Mouse (Mus musculus) MEL (cell line): Measurements from ENCODE around the gene Fam161b. TPM values are rescaled to one million over a fixed set of nuclear protein-coding genes. Genes with fewer than 3 reads are reported as not detected.

Experiments
- DNase-seq: peaks from one replicate; pipeline ENCODE4 v3.0.0; 2011; ENCODE audit warnings: low read depth, low spot score
- H3K27ac ChIP-seq: 2 replicates; pipeline ENCODE4 v1.5.1; 2012; ENCODE audit warnings: low read depth, mild to moderate bottlenecking, control low read depth, low read length, moderate library complexity; ENCODE audit not compliant: control insufficient read depth
- H3K27me3 ChIP-seq, 2 experiments: fragments of 150-350 bp in 1 of 2; sonication (generic) in 1 of 2; 2 replicates each; pipeline ENCODE4 v1.6.1; 2012; ENCODE audit warnings: low read length in 2 of 2, mild to moderate bottlenecking in 2 of 2, improper control_type of control experiment in 1 of 2, moderate library complexity in 1 of 2; ENCODE audit not compliant: insufficient read depth in 2 of 2, control insufficient read depth in 1 of 2
- H3K36me3 ChIP-seq, 2 experiments: 2 replicates each; pipeline ENCODE4 v1.6.1; 2012 to 2014; ENCODE audit warnings: low read length in 2 of 2, improper control_type of control experiment in 1 of 2, inconsistent platforms in 1 of 2, mild to moderate bottlenecking in 1 of 2; ENCODE audit not compliant: insufficient read depth in 2 of 2, control insufficient read depth in 1 of 2
- H3K4me1 ChIP-seq, 2 experiments: fragments of 150-350 bp in 1 of 2; sonication (generic) in 1 of 2; 2 replicates each; pipeline ENCODE4 v1.6.1; 2012; ENCODE audit warnings: low read length in 2 of 2, improper control_type of control experiment in 1 of 2, mild to moderate bottlenecking in 1 of 2; ENCODE audit not compliant: insufficient read depth in 2 of 2, control insufficient read depth in 1 of 2
- H3K4me3 ChIP-seq, 2 experiments: fragments of 150-350 bp in 1 of 2; sonication (generic) in 1 of 2; 2 replicates each; pipeline ENCODE4 v1.5.1; 2012; ENCODE audit warnings: low read depth in 2 of 2, low read length in 2 of 2, mild to moderate bottlenecking in 2 of 2, moderate library complexity in 2 of 2, control low read depth in 1 of 2, improper control_type of control experiment in 1 of 2; ENCODE audit not compliant: control insufficient read depth in 1 of 2, insufficient read depth in 1 of 2
- H3K79me2 ChIP-seq: 2 replicates; pipeline ENCODE4 v1.6.1; 2012; ENCODE audit warnings: mild to moderate bottlenecking, low read length, moderate library complexity; ENCODE audit not compliant: control insufficient read depth, poor library complexity, insufficient read depth
- H3K9ac ChIP-seq: 2 replicates; pipeline ENCODE4 v1.6.1; 2012; ENCODE audit warnings: low read depth, mild to moderate bottlenecking, control low read depth, low read length, moderate library complexity; ENCODE audit not compliant: control insufficient read depth, poor library complexity, severe bottlenecking
- H3K9me3 ChIP-seq: fragments of 150-350 bp; sonication (generic); replicated peaks from 2 replicates; pipeline ENCODE4 v1.6.1; 2012; ENCODE audit warnings: mild to moderate bottlenecking, low read length, improper control_type of control experiment, moderate library complexity; ENCODE audit not compliant: insufficient read depth
- CHD2 ChIP-seq: IDR thresholded peaks from 2 replicates; pipeline ENCODE4 v1.6.1; 2011; ENCODE audit warnings: low read length, improper control_type of control experiment
- GABPA ChIP-seq: IDR thresholded peaks from 2 replicates; pipeline ENCODE4 v1.6.1; 2012; ENCODE audit warnings: low read depth, mild to moderate bottlenecking, inconsistent platforms, low read length, improper control_type of control experiment, moderate library complexity
- GATA1 ChIP-seq: IDR thresholded peaks from 2 replicates; pipeline ENCODE4 v1.6.1; 2011; ENCODE audit warnings: low read depth, low read length, improper control_type of control experiment
- JUND ChIP-seq: IDR thresholded peaks from 2 replicates; pipeline ENCODE4 v1.6.1; 2011; ENCODE audit warnings: low read depth, mild to moderate bottlenecking, improper control_type of control experiment, low read length
- MAFK ChIP-seq: IDR thresholded peaks from 2 replicates; pipeline ENCODE4 v1.6.1; 2011; ENCODE audit warnings: low read depth, mild to moderate bottlenecking, low read length, improper control_type of control experiment, borderline replicate concordance
- MEF2A ChIP-seq: IDR thresholded peaks from 2 replicates; pipeline ENCODE4 v1.6.1; 2014; ENCODE audit warnings: low read depth, mild to moderate bottlenecking, inconsistent platforms, low read length, improper control_type of control experiment; ENCODE audit not compliant: poor library complexity, insufficient replicate concordance, severe bottlenecking; ENCODE audit errors: extremely low read depth
- NRF1 ChIP-seq: IDR thresholded peaks from 2 replicates; pipeline ENCODE4 v1.6.1; 2014; ENCODE audit warnings: low read depth, mild to moderate bottlenecking, inconsistent platforms, low read length, improper control_type of control experiment, moderate library complexity; ENCODE audit not compliant: poor library complexity, insufficient read depth, severe bottlenecking
- POLR2AphosphoS2 ChIP-seq: IDR thresholded peaks from 2 replicates; pipeline ENCODE4 v1.6.1; 2011; ENCODE audit warnings: low read length, improper control_type of control experiment
- POLR2AphosphoS5 ChIP-seq: IDR thresholded peaks from 2 replicates; pipeline ENCODE4 v1.6.1; 2012; ENCODE audit warnings: low read depth, borderline replicate concordance, mild to moderate bottlenecking, inconsistent platforms, low read length, moderate library complexity, mixed read lengths
- SMC3 ChIP-seq: IDR thresholded peaks from 2 replicates; pipeline ENCODE4 v1.6.1; 2011; ENCODE audit warnings: low read depth, low read length, improper control_type of control experiment
- USF2 ChIP-seq, 2 experiments: IDR thresholded peaks; 2 replicates each; pipeline ENCODE4 v1.6.1; 2011 to 2012; ENCODE audit warnings: improper control_type of control experiment in 2 of 2, low read length in 2 of 2, borderline replicate concordance in 1 of 2, inconsistent platforms in 1 of 2, low read depth in 1 of 2, mild to moderate bottlenecking in 1 of 2; ENCODE audit not compliant: insufficient read depth in 1 of 2
- ZC3H11A ChIP-seq: IDR thresholded peaks from 2 replicates; pipeline ENCODE4 v1.6.1; 2012; ENCODE audit warnings: low read depth, mild to moderate bottlenecking, inconsistent platforms, low read length, improper control_type of control experiment
- ZMIZ1 ChIP-seq: IDR thresholded peaks from 2 replicates; pipeline ENCODE4 v1.6.1; 2012; ENCODE audit warnings: low read depth, mild to moderate bottlenecking, inconsistent platforms, low read length, improper control_type of control experiment, moderate library complexity
- ZNF384 ChIP-seq: IDR thresholded peaks from 2 replicates; pipeline ENCODE4 v1.6.1; 2012; ENCODE audit warnings: low read depth, mild to moderate bottlenecking, inconsistent platforms, low read length, improper control_type of control experiment
- polyA plus RNA-seq, 2 experiments: library from polyadenylated mRNA; stranded (reverse) in 1 of 2; unstranded in 1 of 2; fragments of >175 nt in 1 of 2; fragments of >200 nt in 1 of 2; gene quantifications; 2 replicates each; pipeline versions ENCODE4 v1.2.1 to v1.2.4; 2012; ENCODE audit warnings: low replicate concordance in 2 of 2, low read depth in 1 of 2; ENCODE audit not compliant: insufficient read length in 2 of 2, insufficient read depth in 1 of 2, missing spikeins in 1 of 2
- total RNA-seq: library from RNA; depleted of rRNA; stranded (reverse); fragments of 300-350 nt; gene quantifications from 2 replicates; pipeline ENCODE4 v1.2.3, GENCODE M21; 2012

Gene Fam161b
- total and polyA plus RNA-seq, 3 experiments: 0.46 to 1.1 TPM; not detected in 1

DNA sequence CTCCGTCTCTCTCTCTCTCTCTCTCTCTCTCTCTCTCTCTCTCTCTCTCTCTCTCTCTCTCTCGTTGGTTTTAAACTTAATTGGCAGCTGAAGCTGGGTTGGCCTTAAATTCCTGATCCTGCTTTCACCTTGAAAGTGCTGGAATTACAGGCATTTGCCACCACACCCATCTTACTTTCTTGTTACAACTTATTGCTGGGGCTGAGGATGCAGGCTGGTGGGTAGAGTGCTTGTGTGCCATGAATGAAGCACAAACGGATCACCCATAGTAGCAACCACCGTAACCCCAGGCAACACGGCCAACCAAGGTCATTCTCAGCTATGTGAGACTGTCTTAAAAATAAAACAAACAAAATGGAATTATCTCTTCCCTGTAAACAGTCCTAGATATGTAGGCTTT, 50.3 kb downstream of the Fam161b start:
- Histone ChIP-seq H3K9ac (no peak overlapping the region), H3K4me3 (no peak overlapping the region), H3K36me3 (peaks cover 4 to 5% of the 10 kb centered on the region in 2 experiments; a peak in 3 of 4 replicates), H3K27ac (no peak overlapping the region), H3K79me2 (no peaks in the 10 kb centered on the region)
- no peak for DNase-seq
- TF ChIP-seq USF2 (IDR thresholded peaks at IDR 0.05; ENCODE audit: borderline replicate concordance in 1 of 2, insufficient read depth in 1 of 2, low read depth in 1 of 2, low read length in 2 of 2) (no peak), SMC3 (no peak), ZNF384 (no peak), POLR2AphosphoS2 (no peak), GABPA (no peak), JUND (no peak), ZC3H11A (no peak), CHD2 (no peak)
- TF ChIP-seq, all 39 proteins: peak for 0
- no peaks in the 10 kb centered on the region for H3K27me3 ChIP-seq
- 0 out of 4 replicates have a peak, but pooled peaks cover 0 to 4% of the 10 kb centered on the region in 2 experiments for H3K4me1 ChIP-seq
- no peaks in the 10 kb centered on the region for H3K9me3 ChIP-seq

DNA sequence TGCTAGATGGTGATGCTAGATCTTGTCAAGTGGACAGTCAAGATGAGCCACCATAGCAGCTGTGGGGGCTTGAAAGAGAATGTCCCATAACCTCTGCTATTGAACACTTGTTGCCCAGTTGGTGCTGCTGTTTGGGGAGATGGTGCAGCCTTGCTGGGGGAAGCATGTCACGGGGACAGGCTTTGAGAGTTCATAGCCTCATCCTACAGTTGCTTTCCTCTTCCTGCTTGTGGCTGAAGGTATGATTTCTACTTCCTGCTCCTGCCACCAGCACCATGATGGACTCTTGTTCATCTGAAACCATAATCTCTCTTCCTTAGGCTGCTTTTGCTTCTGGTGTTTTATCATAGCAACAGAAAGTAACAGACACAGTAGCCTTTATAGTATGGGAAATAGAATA, 57.1 kb downstream of the Fam161b start:
- TF ChIP-seq GATA1: no peak
- no peak for TF ChIP-seq NRF1
- no peak for TF ChIP-seq MEF2A
- TF ChIP-seq POLR2AphosphoS2: no peak
- TF ChIP-seq USF2 (IDR thresholded peaks at IDR 0.05; ENCODE audit: borderline replicate concordance in 1 of 2, insufficient read depth in 1 of 2, low read depth in 1 of 2, low read length in 2 of 2): no peak
- TF ChIP-seq ZMIZ1: no peak
- TF ChIP-seq MAFK: no peak
- no peak for TF ChIP-seq POLR2AphosphoS5
- no peak for TF ChIP-seq ZNF384
- TF ChIP-seq ZC3H11A: no peak
- H3K27me3 ChIP-seq: no peaks in the 10 kb centered on the region
- H3K9me3 ChIP-seq: no peaks in the 10 kb centered on the region
- no peak overlapping the region for H3K9ac ChIP-seq
- H3K79me2 ChIP-seq: no peaks in the 10 kb centered on the region
- H3K4me3 ChIP-seq: no peak overlapping the region
- H3K36me3 ChIP-seq: peaks cover 0 to 17% of the 10 kb centered on the region in 2 experiments; a peak in 2 of 4 replicates
- DNase-seq: no peak
- no peak overlapping the region for H3K27ac ChIP-seq
- no peaks in the 10 kb centered on the region for H3K4me1 ChIP-seq
